Mouse (Mus musculus) lung, adult 2 months (tissue): ENCODE results near the gene Abca1.

ENCODE experiments used
- CTCF ChIP-seq: fragments of 200-500 bp; IDR thresholded peaks from 2 replicates; pipeline ENCODE4 v1.5.1; 2011; ENCODE audit warnings: mild to moderate bottlenecking, low read length, control low read depth; ENCODE audit not compliant: insufficient read depth
- POLR2A ChIP-seq: fragments of 200-500 bp; IDR thresholded peaks from 2 replicates; pipeline ENCODE4 v1.6.1; 2011; ENCODE audit warnings: low read depth, mild to moderate bottlenecking, control low read depth, low read length, borderline replicate concordance; ENCODE audit errors: extremely low read depth

DNA sequence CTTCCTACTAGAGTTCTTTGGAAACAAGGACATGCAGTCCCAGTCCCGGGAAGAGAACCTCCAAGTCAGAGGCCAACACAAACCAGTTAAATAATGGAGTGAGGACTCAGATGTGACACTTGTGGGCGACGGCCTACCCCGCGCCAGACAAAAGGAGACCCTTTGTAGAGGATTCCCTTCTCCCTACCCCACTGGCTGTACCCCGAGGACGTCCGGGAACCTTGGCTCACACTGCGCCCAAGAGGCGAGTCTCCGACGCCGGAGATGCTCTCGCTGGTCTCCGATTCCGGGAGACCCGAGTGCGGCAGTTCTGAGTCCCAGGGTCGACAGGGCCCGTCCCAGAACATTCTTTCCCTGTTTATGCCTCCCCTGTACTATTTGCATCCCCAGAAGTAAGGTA, 519 bp downstream of the Abca1 start:
- TF ChIP-seq POLR2A (no peak), CTCF (no peak)
